Mouse (Mus musculus): ENCODE data around the gene Gnai3. TPM values are rescaled to one million over a fixed set of nuclear protein-coding genes. Genes with fewer than 3 reads are reported as not detected.

The Gnai3 gene
- polyA plus RNA-seq (2012; rRNA removed): 24.9 and 27.0 TPM in 2 replicates

GRCm38 (mm10) chr3:108145534-108146445, at the start of gene Gnai3:
Gene Gnai3 (minus strand): TSS chr3:108146146.
- Histone ChIP-seq H3K27ac (ENCODE audit: insufficient read depth, low read length) (peak within 1 kb of the TSS; percentile 69), H3K4me3 (ENCODE audit: insufficient read depth, low read length) (peak within 1 kb of the TSS; percentile 73), H3K4me1 (ENCODE audit: control insufficient read depth, insufficient read depth, low read length) (no peaks in the 10 kb centered on the region)
- TF ChIP-seq CTCF (IDR thresholded peaks at IDR 0.05; ENCODE audit: extremely low read depth, insufficient read depth, low read length) (no peak), POLR2A (IDR thresholded peaks at IDR 0.05; ENCODE audit: extremely low read depth, insufficient read depth, low read length) (peak; percentile 92)

GRCm38 (mm10) chr3:108195287-108195686, 49.3 kb upstream of the Gnai3 start:
- TF ChIP-seq POLR2A (IDR thresholded peaks at IDR 0.05; ENCODE audit: extremely low read depth, insufficient read depth, low read length) (no peak), CTCF (IDR thresholded peaks at IDR 0.05; ENCODE audit: extremely low read depth, insufficient read depth, low read length) (no peak)
- Histone ChIP-seq H3K27ac (ENCODE audit: insufficient read depth, low read length) (no peak overlapping the region), H3K4me1 (ENCODE audit: control insufficient read depth, insufficient read depth, low read length) (peaks cover 10% of the 10 kb centered on the region), H3K4me3 (ENCODE audit: insufficient read depth, low read length) (no peak overlapping the region)

GRCm38 (mm10) chr3:108193686-108194085, 47.7 kb upstream of the Gnai3 start:
- Histone ChIP-seq H3K4me1 (ENCODE audit: control insufficient read depth, insufficient read depth, low read length) (peaks cover 16% of the 10 kb centered on the region), H3K4me3 (ENCODE audit: insufficient read depth, low read length) (no peak overlapping the region), H3K27ac (ENCODE audit: insufficient read depth, low read length) (peak overlapping the region; percentile 27; the same call in 1 of the 2 replicates)

GRCm38 (mm10) chr3:108189897-108190296, 44.0 kb upstream of the Gnai3 start:
- Histone ChIP-seq H3K4me1 (ENCODE audit: control insufficient read depth, insufficient read depth, low read length) (peaks cover 20% of the 10 kb centered on the region), H3K4me3 (ENCODE audit: insufficient read depth, low read length) (no peak overlapping the region), H3K27ac (ENCODE audit: insufficient read depth, low read length) (no peak overlapping the region)
- TF ChIP-seq CTCF (IDR thresholded peaks at IDR 0.05; ENCODE audit: extremely low read depth, insufficient read depth, low read length) (no peak), POLR2A (IDR thresholded peaks at IDR 0.05; ENCODE audit: extremely low read depth, insufficient read depth, low read length) (no peak)

More at GRCm38 (mm10) chr3:108193686-108194085, 47.7 kb upstream of the Gnai3 start:
- TF ChIP-seq POLR2A (IDR thresholded peaks at IDR 0.05; ENCODE audit: extremely low read depth, insufficient read depth, low read length): no peak
- TF ChIP-seq CTCF (IDR thresholded peaks at IDR 0.05; ENCODE audit: extremely low read depth, insufficient read depth, low read length): no peak

GRCm38 (mm10) chr3:108188716-108189490, 43.0 kb upstream of the Gnai3 start:
- Histone ChIP-seq H3K27ac (ENCODE audit: insufficient read depth, low read length) (no peak overlapping the region), H3K4me3 (ENCODE audit: insufficient read depth, low read length) (peak overlapping the region; percentile 61; the same call in 1 of the 2 replicates), H3K4me1 (ENCODE audit: control insufficient read depth, insufficient read depth, low read length) (peaks cover 19% of the 10 kb centered on the region)
- TF ChIP-seq POLR2A (IDR thresholded peaks at IDR 0.05; ENCODE audit: extremely low read depth, insufficient read depth, low read length) (no peak), CTCF (IDR thresholded peaks at IDR 0.05; ENCODE audit: extremely low read depth, insufficient read depth, low read length) (no peak)

- H3K4me3 ChIP-seq (ENCODE audit: insufficient read depth, low read length): peak overlapping the region; percentile 61
- no peak overlapping the region for H3K27ac ChIP-seq (ENCODE audit: insufficient read depth, low read length)
- TF ChIP-seq POLR2A (IDR thresholded peaks at IDR 0.05; ENCODE audit: extremely low read depth, insufficient read depth, low read length) (no peak), CTCF (IDR thresholded peaks at IDR 0.05; ENCODE audit: extremely low read depth, insufficient read depth, low read length) (no peak)
- H3K4me1 ChIP-seq (ENCODE audit: control insufficient read depth, insufficient read depth, low read length): peaks cover 16% of the 10 kb centered on the region
Observed at GRCm38 (mm10) chr3:108187111-108187795, 41.3 kb upstream of the Gnai3 start.

- H3K27ac ChIP-seq (ENCODE audit: insufficient read depth, low read length): peak within 1 kb of the TSS; percentile 95
- H3K4me3 ChIP-seq (ENCODE audit: insufficient read depth, low read length): peak within 1 kb of the TSS; percentile 61
- H3K4me1 ChIP-seq (ENCODE audit: control insufficient read depth, insufficient read depth, low read length): peaks cover 16% of the 10 kb centered on the region
- TF ChIP-seq CTCF (IDR thresholded peaks at IDR 0.05; ENCODE audit: extremely low read depth, insufficient read depth, low read length) (no peak), POLR2A (IDR thresholded peaks at IDR 0.05; ENCODE audit: extremely low read depth, insufficient read depth, low read length) (no peak)
Observed at GRCm38 (mm10) chr3:108186098-108187047, 40.4 kb upstream of the Gnai3 start, which contains the start of gene Amigo1. Gene Amigo1 (plus strand): TSS chr3:108186335.

- 0 out of 2 replicates have a peak overlapping the region, but pooled peaks have one; percentile 8 for H3K27ac ChIP-seq (ENCODE audit: insufficient read depth, low read length)
- peak overlapping the region; percentile 61 for H3K4me3 ChIP-seq (ENCODE audit: insufficient read depth, low read length)
Observed at GRCm38 (mm10) chr3:108185460-108186097, 39.6 kb upstream of the Gnai3 start.

More at GRCm38 (mm10) chr3:108185460-108186097, 39.6 kb upstream of the Gnai3 start:
- TF ChIP-seq POLR2A (IDR thresholded peaks at IDR 0.05; ENCODE audit: extremely low read depth, insufficient read depth, low read length): no peak
- TF ChIP-seq CTCF (IDR thresholded peaks at IDR 0.05; ENCODE audit: extremely low read depth, insufficient read depth, low read length): no peak
- peaks cover 16% of the 10 kb centered on the region for H3K4me1 ChIP-seq (ENCODE audit: control insufficient read depth, insufficient read depth, low read length)

All from cortical plate, adult 2 months (tissue).